Mouse (Mus musculus) stomach, adult 2 months (tissue): ENCODE data around the gene Ldlrad3. TPM values are rescaled to one million over a fixed set of nuclear protein-coding genes. Genes with fewer than 3 reads are reported as not detected.

Source experiments
- polyA plus RNA-seq: library from polyadenylated mRNA; depleted of rRNA; stranded (reverse); fragments of >200 nt; gene quantifications from 2 replicates; pipeline ENCODE4 v1.2.3, GENCODE M21; 2012; rRNA removed

The Ldlrad3 gene
- polyA plus RNA-seq = 2.8 and 4.4 TPM in 2 replicates

GRCm38 (mm10) chr2:102185951-102186561 is at the start of gene Ldlrad3:
Gene Ldlrad3, minus strand, starts transcription at chr2:102186385.

Other genes starting within 250 kb of the Ldlrad3 start
- 3.6 TPM in 2 replicates for gene Trim44, start 221.4 kb upstream of the Ldlrad3 start, polyA plus RNA-seq